Mouse (Mus musculus): Measurements from ENCODE around the gene Hk2.

Hk2 gene

DNA sequence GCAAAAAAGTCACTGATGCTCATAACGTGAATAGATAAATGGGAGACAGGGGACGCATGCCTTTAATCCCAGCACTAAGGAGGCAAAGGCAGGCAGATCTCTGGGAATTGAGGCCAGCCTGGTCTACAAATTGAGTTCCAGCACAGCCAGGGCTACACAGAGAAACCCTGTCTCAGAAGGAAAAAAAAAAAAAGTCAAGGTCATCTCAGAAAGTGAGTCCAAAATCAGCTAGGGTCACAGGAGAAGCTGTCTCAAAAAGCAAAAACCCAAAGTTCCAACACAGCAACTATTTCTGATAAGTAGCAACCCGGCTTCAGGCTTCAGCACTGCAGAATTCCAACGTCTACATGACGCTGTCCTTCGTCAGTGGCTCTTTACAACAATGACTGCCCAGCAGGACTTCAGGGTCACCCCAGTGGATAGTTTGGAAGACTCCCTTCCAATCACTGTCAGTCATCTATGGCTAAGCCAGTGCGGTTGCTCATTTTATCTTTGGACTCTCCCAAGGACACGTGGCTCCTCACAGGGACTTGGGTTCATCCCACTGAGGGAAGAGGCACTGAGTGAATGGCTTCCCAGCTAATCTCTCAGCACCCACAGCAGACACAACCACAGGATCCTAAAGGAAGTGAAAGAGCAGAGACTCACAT, 33.3 kb downstream of the Hk2 start:
- DNase-seq (ENCODE audit: extremely low spot score), result no peak

DNA sequence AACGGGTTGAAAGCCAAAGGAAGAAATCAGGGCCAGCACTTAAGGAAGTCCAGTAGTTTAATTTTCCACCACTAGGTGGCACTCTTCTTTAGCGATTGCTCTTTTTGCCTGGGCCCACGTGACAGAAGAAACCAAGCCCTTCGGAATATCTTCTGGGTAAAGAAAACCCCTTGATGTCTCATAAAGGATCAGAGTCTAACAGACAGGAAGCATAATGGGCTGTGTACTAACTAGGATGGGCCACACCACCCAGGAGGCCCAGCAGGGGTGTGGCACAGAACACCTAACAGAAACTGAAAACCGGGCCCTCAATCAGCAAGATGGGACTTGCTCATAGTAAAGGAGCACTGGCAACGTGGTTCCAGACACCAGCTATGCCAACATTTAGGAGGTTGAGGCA, 34.0 kb downstream of the Hk2 start:
- DNase-seq (ENCODE audit: extremely low spot score), result peak; percentile 53

DNA sequence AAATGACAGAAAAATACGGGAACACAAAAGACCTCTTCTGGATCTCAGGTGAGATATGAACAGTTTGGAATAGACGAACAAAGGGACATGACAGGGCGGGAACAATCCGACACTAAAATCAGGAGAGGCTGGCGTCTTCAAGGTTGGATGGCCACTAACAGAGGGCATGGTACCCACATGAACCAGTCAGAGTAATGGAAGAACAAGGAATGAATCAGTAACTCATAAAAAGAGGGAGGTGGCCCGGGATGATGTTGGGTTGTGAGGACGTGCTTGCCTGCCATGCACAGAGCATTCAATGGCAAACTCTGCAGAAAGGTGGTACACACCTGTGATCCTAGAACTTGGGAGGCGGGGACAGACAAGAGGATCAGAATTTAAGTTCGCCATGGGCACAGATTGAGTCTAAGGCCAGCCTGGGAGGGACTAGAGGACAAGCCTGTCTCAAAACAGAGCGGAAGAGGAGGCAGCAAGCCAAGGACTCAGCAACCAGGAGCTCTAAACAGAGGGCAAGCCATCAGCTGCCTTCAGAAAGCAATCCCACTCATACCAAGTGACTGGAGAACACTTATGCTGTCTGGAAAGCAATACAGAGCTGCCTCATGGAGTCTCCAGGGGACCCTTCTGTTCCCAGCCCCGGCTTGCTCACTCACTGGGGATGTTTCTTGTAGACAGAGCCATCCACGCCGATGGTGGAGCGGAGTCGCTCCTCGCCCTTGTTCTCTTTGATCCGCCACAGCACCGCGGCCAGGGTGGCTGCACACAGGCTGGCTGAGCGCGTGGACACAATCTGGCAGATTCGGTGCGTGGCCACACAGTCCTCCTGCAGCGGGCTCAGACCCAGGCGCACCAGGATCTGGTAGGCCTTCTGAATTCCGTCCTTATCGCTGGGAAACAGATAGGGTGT, 36.4 kb downstream of the Hk2 start:
- no peak for DNase-seq (ENCODE audit: extremely low spot score)

DNA sequence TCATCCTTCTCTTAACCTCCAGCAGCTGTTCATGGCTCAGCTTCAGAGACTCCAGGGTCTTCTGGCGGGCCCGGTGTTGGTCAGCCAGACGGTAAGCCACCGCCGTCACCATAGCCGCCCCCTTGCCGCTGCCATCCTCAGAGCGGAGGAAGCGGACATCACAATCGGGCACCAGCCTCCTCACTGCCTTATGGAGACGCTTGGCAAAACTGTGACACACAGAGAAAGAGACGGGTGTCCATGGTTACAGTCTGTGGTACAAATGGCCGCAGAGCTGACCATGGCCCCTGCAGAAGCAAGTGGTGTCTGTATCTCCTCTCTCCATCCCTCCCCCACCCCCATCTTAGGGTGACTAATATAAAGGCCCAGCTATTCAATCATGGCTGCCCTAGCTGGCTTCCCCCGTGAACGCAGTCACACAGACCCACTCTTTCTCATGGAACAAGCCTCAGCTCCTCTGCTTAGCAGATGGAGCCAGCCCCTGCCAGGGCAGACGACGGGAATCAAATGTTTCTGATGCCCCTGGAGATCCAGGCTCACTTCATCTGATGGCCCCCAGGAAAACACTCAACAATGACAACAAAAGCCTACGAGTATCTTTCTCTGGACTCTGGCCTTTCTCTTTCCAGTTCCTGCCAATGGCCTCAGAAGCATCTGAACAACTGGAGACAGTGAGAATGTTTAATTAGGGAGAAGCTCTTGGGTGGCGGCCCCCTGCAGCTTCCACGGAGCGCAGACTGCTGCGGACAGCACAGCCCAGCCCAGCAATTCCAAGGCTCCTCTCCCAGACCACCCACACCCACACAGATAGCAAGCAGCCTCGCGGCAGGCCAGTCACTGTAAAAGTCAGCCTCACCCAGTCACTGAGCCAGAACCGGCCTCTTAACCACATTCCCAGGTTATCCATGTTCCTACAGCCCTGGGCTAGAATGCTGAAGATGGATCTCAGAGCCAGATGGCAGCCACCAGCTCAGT, 37.3 kb downstream of the Hk2 start:
- no peak for DNase-seq (ENCODE audit: extremely low spot score)

DNA sequence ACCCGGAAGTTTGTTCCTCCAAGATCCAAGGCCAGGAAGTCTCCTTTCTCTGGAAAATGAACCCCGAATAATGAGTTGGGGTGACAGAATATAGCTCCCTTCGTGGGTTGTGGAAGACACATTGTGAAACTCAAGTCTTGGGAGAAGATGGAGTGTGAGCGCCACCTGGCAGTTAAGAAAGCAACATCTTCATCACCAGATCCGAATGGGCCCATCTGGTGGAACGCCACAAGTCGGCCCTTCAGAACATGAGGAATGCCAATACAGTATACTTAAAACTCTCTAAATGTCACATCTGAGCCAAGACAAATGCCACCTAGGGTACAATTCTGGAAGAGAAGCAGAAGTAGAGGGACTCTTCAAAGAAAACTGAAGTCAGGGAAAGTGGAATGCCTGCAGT, 38.9 kb downstream of the Hk2 start:
- DNase-seq (ENCODE audit: extremely low spot score), result no peak

DNA sequence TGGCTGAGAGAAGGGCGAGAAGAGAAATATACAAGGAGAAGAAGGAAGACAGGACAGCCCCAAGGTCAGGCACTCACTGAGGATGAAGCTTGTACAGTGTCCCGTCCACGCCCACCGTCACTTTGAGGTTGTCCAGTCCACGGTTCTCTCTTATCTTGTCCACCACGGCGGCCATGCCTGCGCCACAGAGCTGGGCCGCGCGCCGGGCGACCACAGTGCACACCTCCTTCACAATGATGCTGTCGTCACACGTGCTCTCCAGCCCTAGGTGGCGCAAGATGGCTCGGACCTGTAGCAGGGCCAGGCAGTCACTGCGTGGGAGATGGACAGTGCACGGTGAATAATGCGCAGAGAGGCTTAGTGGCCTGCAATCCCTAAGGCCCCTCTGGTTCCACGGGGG, 45.6 kb downstream of the Hk2 start:
- DNase-seq (ENCODE audit: extremely low spot score), result no peak

DNA sequence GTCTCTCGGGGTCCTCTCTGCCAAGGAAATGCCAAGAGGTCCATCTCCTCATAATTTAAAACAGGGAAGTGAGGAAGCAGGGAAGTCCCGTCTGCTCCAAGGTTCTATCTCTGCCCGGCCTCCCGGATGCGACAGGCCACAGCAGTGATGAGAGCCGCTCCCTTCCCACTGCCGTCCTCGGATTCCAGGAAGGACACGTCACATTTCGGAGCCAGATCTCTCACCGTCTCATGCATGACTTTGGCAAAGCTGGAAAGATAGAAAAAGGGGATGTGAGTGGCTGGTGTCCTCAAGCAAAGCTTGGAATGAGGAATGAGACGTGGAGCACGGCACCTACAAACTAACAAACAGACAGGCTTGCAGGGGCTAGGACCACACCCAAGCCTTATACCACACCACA, 47.0 kb downstream of the Hk2 start:
- DNase-seq (ENCODE audit: extremely low spot score), result no peak

DNA sequence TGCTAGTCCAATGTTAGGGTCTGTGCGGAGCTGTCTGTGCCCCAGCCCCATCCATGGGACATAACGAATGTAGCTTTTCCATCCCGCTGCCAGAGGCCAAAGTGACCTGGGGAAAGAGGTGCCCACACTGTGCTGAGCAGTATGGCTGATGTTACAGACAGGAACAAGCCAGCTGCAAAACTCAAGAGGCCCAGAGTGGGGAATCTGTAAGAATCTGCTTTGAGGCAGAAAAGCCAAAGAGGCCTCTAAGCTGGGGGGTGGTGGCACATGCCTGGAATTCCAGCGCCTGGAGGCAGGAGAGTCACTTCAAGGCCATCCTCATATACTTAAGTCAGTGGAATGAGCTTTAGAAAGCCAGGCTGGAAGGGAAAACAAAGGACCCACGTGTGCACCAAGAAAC, 50.9 kb downstream of the Hk2 start:
- DNase-seq (ENCODE audit: extremely low spot score), result peak; percentile 60

DNA sequence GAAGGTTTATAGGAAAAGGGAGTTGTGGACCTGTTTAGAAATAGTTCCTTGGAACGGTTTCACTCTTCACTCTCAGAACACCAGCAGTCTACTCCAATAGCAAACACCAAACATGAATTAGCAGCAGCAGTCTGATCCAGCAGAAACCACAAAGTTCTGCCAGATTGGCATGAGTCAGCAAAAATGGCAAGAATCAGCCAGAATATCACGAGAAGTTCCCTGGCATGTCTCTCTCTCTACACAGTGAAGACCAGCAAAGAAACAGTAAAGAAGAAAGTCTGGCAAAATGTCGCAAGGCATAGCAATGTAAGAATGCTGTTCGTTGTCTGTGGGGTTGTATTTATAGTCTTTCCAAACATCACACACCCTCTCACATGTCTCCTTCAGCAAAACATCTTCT, 58.1 kb downstream of the Hk2 start:
- DNase-seq (ENCODE audit: extremely low spot score), result no peak

DNA sequence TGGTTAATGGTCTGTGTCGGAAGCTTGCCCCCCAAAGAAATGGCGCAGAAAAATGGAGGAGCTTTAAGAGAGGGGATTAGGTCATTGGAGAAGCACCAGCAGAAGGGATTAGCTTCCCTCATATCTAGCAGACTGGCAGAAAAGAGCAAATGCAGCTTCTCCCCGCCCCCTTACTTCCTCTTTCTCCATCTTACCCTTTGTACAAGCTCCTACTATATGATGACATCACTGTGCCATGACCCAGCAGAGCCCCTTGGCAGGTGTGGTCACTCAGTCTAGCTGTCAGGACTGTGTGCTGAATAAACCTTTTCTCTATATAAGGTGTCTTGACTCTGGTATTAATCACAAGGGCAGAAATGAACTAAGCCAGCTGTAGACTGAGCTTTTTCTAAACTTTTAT, 58.6 kb downstream of the Hk2 start:
- no peak for DNase-seq (ENCODE audit: extremely low spot score)

DNA sequence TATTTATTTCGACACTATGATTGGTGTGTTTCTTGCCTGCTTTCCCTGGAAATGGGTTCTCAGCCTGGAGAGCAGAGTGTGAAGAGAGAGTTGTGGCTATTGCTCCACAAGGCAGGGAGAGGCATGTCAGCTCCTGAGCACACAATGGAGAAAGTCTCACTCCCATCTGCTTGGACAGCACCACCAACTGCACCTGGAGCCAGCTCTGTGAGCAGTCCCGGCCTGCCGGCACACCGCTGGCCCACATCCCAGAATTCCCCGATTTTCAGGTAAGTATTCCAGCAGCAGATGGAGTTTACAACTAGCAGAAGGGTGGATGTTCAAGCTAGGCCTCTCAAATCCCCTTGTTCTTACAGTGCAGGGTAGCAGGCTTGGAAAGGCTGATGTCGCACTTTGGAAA, 59.0 kb downstream of the Hk2 start:
- no peak for DNase-seq (ENCODE audit: extremely low spot score)

DNA sequence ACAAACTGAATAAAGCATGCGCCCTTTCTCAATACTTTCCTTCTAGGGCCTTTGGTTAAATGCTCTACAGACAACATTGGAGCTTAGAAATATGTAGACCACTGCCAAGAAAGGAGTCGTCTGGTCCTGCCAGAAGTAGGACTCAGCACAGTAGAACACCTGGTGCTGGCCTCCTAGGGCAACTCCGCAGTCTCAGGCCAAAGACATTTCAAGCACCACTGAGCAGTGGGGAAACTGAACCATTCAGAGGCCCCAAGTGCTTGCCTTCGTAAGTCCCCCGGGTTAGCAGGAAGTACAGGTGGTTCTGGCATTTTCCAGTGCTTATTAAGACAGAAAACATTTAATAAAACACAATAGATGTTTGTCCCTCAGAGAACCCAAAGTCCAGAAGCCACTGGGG, 59.4 kb downstream of the Hk2 start:
- no peak for DNase-seq (ENCODE audit: extremely low spot score)

DNA sequence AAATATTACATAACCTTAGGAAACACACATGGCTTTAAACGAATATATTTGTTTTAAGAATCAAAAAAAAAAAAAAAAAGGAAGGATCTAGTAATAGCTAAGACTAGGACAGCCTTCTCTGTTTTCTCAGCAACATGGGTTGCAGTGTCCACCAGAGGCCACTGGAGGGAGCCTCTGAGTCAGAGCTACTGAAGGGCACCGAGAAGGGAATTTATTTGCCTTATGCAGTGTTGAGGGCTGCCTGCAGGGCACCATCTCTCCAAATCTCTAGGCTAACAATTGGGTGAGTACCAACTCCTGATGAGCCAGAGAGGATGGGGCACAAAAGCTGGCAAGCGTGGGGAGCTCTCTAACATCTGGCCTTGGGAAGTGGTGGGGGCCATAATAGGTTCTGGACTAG, 60.0 kb downstream of the Hk2 start:
- DNase-seq (ENCODE audit: extremely low spot score), result peak; percentile 71

DNA sequence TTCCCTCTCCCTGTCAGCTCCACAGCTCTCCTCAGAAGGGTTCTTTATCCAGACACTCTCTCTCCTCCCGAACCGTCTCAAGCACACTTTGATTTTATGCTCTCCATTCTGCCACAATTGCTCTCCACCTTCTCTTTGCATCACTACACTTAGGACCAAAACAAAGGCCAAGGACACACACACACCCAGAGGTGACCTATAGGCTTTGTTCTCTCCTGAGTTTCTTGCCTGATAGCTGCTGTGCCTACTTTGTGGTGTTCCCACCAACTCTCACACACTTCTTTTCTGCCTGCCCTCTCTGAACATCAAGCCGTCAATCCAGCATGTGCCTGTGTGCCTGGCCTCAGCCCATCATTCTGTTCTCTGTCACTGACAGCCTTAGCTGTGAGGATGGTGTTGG, 66.5 kb downstream of the Hk2 start:
- no peak for DNase-seq (ENCODE audit: extremely low spot score)

DNA sequence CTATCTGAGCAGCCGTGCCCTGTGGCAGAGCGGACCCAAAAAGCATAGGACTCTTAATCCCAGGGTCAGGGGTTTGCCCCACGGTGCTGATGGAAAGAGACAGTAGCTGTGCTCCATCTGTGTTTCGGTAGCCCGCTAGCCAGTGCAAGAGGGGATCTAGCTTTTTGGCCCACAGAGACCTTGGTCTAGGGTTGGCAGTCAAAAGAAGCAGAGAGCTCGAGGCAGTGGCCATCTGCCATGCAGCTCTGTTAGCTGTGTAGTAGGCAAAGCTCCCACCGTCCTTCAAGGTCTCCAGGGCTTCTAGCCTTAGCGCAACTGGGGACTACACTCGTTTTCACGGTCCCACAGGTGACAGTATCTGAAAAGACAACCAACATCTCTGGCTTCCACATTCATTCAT, 67.0 kb downstream of the Hk2 start:
- no peak for DNase-seq (ENCODE audit: extremely low spot score)

DNA sequence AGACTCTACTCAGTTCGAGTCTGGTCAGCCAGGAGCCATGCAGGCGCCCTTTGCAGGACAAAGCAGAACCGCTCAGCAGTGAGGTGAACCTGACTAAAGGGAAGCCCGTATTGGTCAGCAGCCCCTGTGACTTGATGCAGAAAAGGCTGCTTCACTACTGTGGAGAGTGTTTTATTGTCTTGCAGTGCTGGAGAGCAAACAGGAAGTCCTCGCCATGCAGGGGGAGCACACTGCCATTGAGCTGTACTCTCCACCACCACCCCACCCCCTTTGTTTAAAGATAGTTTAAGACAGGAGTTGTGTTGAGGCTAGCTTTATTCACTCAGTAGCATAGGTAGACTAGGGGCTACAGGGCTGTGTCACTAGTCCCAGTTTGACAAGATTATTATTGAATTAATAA, 69.0 kb downstream of the Hk2 start, which contains the start of gene Pole4:
Pole4 (minus strand) TSS at position 145 of the 400 bp plus-strand sequence.
- DNase-seq (ENCODE audit: extremely low spot score), result no peak

DNA sequence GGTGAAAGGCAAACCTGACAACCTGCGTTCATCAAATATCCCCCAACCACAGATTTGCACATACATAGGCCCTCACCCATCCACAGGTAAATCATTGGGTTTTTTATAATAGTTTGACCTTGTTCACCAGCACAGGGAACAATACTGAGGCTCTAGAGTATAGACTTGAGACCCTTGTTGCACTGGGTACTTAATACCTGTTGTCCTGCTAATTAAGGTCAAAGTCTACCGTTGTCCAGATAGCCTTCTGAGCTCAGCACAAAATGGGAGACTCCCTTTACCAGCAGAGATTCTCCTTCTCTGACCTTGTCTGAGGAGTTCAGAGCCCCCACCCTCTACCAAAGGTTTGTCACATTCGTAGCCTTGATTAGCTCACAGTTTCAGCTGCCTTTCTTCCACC, 70.5 kb downstream of the Hk2 start:
- DNase-seq (ENCODE audit: extremely low spot score), result no peak

DNA sequence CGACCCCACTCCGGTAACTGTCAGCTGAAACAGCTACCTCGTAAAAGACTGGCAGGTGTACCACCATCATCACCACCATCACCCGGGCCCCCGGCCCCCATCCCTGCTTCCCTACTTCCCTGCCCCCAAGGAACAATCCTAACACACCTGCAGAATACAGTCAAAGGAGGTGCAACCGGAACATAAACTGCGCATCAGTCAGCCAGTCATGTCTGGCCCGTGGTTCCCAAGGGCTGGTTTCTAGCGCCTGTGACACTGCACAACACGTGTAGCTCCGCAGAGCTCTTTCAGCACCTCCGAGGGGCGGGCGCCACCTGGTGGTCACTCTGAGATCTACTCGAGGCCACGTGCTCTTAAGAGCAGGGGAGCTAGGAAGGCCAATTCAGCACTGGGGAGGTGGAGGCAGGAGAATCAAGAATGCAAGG, 71.6 kb downstream of the Hk2 start:
- DNase-seq (ENCODE audit: extremely low spot score), result peak; percentile 86

DNA sequence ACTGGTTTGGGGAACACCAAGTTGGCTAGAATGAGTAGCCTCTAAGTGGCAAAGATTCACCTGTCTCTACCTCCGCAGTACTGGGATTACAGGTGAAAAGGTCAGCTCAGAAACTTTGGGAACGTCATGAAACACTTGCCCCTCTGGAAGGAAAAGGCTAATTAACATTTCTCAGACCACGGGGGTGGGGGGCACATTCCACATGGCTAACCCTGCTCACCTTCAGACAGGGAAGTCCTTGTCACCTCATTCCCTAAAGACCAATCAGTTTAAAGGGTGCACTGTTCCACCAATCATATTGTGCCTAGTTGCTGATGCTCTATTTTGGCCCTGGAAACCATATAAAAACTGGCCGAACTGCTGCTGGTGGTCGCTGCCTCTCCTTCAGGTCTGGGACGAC, 73.0 kb downstream of the Hk2 start:
- no peak for DNase-seq (ENCODE audit: extremely low spot score)

DNA sequence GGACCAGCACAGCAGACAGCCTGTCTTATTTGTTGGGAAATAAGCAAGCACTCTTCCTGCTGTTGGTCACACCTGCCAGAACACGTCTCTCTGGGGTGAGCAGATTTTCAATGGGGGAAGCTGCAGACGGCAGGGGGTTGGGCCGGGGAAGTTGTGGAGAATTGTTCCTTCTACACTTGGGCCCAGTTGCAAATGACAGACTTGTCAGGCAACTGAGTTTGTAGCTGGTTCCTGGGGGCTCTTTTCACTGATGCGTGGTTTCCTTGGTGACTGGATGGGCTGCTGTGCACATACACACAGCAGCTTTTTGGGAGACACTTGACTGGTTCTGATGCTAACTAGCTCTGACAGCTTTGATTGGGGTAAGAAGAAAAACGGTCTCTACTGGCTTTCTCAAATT, 74.4 kb downstream of the Hk2 start:
- DNase-seq (ENCODE audit: extremely low spot score), result no peak

DNA sequence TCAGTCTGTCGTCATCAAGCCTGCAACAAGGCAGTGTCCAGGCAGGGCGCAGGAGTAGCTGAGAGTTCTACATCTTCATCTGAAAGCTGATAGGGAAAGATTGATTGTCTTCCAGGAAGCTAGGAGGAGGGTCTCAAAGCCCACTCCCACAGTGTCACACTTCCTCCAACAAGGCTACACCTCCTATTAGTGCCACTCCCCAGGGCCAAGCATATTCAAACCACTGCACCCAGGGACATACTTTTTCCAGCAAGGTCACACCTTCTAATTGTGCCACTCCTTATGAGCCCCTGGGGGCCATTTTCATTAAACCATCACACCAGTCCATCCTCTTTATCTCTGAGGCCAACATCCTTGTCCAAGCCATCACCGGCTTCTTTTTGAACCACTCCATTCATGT, 77.5 kb downstream of the Hk2 start:
- DNase-seq (ENCODE audit: extremely low spot score), result no peak

DNA sequence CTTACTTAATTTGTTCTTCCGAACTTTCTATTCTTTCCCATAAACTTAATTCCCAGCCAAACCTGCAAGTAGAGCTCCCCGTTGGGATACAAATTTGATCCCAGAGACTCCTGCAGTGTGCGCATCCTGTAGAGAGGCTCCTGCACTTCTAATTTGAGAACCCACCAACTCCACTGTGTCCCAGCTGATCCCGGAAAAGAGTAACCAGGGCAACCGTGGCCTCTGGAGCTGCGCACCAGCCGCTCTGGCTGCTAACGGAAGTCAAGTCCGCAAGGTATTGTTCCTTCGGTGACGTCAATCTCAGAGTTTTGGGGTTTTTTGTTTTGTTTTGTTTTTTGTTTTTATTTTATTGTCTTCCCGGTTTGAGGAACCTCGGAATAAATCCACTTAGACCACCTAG, 79.6 kb downstream of the Hk2 start:
- no peak for DNase-seq (ENCODE audit: extremely low spot score)

Data from embryo, embryonic 9.5 days (tissue).